ENCODE assay signal across 33 mouse cellular contexts in genomic region chr1:158956361-158956760, GRCm38 (mm10). TPM values are rescaled to one million over a fixed set of nuclear protein-coding genes. Genes with fewer than 3 reads are reported as not detected.
"Had no signal": no experiment of that assay in that cellular context is flagged by ENCODE, and none has a peak within 500 bp of the region (broad histone marks: within the 10 kb centered on the region; RNA-seq: fewer than 3 reads in every experiment).

No protein-coding gene starts in this region.

- H3K36me3 ChIP-seq: limb, embryonic 10.5 days; limb, embryonic 12.5 days; limb, embryonic 13.5 days; limb, embryonic 15.5 days; liver, embryonic 12.5 days; liver, embryonic 13.5 days; liver, embryonic 15.5 days; lung, embryonic 15.5 days; midbrain, embryonic 10.5 days; midbrain, embryonic 12.5 days; midbrain, embryonic 13.5 days; midbrain, embryonic 15.5 days; neural tube, embryonic 12.5 days had no signal

- H3K4me1 ChIP-seq: liver, embryonic 12.5 days; liver, embryonic 13.5 days; liver, embryonic 15.5 days; lung, embryonic 15.5 days; megakaryocyte, embryonic 14.5 days had no signal

- H3K27ac ChIP-seq: limb, embryonic 10.5 days; limb, embryonic 12.5 days; limb, embryonic 13.5 days; limb, embryonic 15.5 days; liver, embryonic 12.5 days; liver, embryonic 13.5 days; liver, embryonic 14.5 days; liver, embryonic 15.5 days; lung, embryonic 15.5 days; macrophage; midbrain, embryonic 10.5 days; midbrain, embryonic 12.5 days; midbrain, embryonic 13.5 days; midbrain, embryonic 15.5 days; neural tube, embryonic 12.5 days had no signal

- H3K27me3 ChIP-seq: limb, embryonic 12.5 days; liver, embryonic 13.5 days; liver, embryonic 15.5 days; lung, embryonic 15.5 days; megakaryocyte, embryonic 14.5 days; midbrain, embryonic 13.5 days; midbrain, embryonic 15.5 days; neural tube, embryonic 12.5 days had no signal

- H3K4me3 ChIP-seq: limb, embryonic 10.5 days; limb, embryonic 12.5 days; limb, embryonic 13.5 days; limb, embryonic 15.5 days; liver, embryonic 12.5 days; liver, embryonic 13.5 days; liver, embryonic 15.5 days; lung, embryonic 15.5 days; megakaryocyte, embryonic 14.5 days; midbrain, embryonic 10.5 days; midbrain, embryonic 12.5 days; midbrain, embryonic 13.5 days; midbrain, embryonic 15.5 days; myocyte; neural tube, embryonic 12.5 days had no signal

- H3K9me3 ChIP-seq: limb, embryonic 10.5 days; limb, embryonic 12.5 days; limb, embryonic 13.5 days; limb, embryonic 15.5 days; liver, embryonic 12.5 days; liver, embryonic 13.5 days; liver, embryonic 15.5 days; lung, embryonic 15.5 days; megakaryocyte, embryonic 14.5 days; midbrain, embryonic 10.5 days; midbrain, embryonic 12.5 days; midbrain, embryonic 13.5 days; midbrain, embryonic 15.5 days; neural tube, embryonic 12.5 days had no signal

- H3K9ac ChIP-seq: limb, embryonic 12.5 days; limb, embryonic 13.5 days; limb, embryonic 15.5 days; liver, embryonic 12.5 days; liver, embryonic 13.5 days; liver, embryonic 14.5 days; liver, embryonic 15.5 days; liver, postnatal 0 days; lung, embryonic 14.5 days; lung, embryonic 15.5 days; midbrain, embryonic 12.5 days; midbrain, embryonic 13.5 days; midbrain, embryonic 15.5 days; neural tube, embryonic 12.5 days had no signal

- DNase-seq: left cerebral cortex, postnatal 4 days; liver; liver, embryonic 13.5 days; liver, postnatal 0 days; lung, adult 18-20 months; lung, adult 2 months; lung, embryonic 14.5 days; lung, postnatal 10 days; lung, postnatal 14 days; lung, postnatal 36 days; lung, postnatal 4 days; midbrain, embryonic 14.5 days had no signal

RNA-seq across cellular contexts. Expression of gene Pappa2, which starts 23.9 kb away (rescaled TPM):
- total RNA-seq: liver, adult 2 months; megakaryocyte progenitor cell, adult 5-6 weeks; megakaryocyte, adult 5-6 weeks; megakaryocyte-erythroid progenitor cell, adult 5-6 weeks; monocyte, adult 5-6 weeks had no signal
- polyA plus RNA-seq: liver, adult 2 months had no signal
